Mouse (Mus musculus): ENCODE measurements around the gene Erbb4.
A peak's percentile ranks its signal among the peaks of the same experiment; 100 is the strongest.

The Erbb4 gene

DNA sequence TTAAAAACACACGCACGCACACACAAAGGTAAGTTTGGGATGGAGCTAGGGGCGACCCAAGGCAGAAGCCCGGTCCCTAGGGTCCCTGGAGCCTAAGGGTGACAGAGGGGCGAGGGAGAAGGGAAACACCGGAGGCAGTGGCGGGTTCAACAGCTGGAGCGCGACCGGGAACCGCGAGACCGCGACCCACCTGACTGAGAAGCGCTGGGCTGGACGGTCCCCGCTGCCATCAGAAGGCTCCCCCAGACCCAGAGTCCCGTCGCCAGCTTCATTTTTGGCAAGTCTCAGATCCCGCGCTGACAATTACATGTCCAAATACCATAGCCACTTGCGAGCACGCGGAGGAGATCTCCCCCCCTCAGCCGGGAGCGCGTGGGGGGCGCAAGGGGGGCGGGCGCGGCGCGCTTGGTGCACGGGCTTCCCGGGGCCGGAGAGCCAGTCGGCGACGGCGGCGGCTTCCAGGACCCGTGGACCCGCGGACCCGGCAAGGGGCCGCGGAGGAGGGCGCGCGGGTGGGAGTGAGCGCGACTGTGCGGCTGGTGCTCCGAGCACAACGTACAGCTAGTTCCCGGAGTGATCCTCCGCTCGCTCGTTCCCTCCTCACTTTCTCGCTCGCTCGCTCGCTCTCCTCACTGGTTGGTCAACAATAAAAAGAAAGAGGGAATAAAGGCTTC, at the start of gene Erbb4:
Gene Erbb4, minus strand, starts transcription at position 575 of the 674 bp plus-strand sequence.
- no peak for DNase-seq (ENCODE audit: low read depth, low spot score)

DNA sequence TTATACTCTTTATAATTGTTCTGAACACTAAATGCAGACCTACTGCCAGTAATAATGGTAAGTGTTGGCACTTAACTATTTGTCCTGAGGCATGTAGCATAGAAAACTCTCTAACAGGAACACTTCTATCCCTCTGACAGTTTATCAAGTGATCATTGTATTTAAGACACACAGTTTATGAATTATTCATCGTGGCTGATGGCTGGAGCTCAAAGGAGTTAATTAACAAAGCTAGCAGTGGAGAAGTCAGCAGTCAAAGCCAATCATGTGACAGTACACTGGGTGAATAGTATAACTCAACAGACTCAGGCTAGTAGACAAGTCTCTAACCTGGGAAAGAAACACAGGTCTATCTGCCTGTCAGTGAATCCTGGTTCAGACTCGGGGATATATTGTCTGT, 49.5 kb upstream of the Erbb4 start:
- no peak for DNase-seq (ENCODE audit: low read depth, low spot score)

DNA sequence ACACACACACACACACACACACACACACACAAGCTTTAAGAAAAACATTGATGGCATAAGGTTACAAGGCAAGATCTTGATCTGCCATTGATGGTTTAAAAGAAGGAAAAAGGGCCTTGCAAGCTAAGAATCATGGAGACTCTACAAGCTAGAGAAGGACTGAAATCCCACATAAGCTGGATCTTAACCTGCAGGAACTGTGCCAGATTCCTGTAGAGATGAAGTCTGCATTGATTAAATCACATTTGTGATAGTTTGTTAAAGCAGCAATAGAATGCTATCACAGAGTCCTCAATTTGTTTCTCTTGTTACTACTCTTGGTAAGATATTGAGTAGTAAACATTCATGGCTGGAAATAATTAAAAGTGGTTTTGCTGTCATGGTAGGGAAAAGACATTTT, 33.5 kb upstream of the Erbb4 start:
- no peak for DNase-seq (ENCODE audit: low read depth, low spot score)

DNA sequence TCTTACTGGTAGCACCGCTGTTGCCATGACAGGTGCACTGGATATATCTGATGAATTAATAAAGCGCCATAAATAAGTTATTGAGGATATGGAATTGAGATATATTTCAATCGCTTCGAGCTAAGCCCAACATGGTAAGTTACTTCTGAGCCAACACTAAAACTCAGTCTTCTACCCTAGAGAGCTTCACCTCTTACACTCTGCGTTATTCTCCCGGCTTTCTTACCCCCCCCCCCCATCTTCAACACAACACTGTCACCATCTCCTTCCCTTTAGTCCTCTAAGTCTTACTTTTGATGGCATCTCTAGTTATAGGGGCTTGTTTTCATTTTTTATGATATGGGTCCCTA, 31.6 kb upstream of the Erbb4 start:
- DNase-seq (ENCODE audit: low read depth, low spot score): no peak

DNA sequence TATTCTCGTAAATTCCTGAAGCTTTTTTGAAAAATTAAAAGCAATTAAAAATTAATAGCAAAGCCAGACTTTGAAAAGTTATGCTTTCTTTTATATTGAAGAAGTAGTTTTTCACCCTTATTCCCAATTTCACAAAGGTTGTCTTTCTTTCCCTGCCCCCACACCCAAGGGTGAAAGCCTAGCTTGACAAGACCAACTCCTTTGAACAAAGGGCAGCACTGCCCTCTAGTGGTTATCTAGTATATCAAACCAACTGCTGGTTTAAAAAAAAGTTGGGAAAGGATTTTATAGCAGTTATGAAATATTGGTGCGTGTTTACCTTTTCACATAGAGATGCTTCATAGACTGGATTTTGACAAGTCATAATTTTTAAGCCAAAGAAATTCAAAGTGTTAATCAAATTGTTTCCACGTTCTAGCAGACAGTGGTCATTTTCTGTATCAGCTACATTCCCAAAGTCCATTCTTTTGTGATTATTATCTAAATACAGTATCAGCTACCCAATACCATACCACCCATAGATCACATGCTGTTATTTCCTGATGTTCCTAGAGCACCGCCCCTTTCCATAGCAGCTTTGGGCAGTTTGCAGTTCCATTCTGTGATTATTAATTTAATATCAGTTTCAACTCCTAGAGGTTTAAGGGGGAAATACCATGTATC, 31.1 kb upstream of the Erbb4 start:
- DNase-seq (ENCODE audit: low read depth, low spot score): peak; percentile 26

DNA sequence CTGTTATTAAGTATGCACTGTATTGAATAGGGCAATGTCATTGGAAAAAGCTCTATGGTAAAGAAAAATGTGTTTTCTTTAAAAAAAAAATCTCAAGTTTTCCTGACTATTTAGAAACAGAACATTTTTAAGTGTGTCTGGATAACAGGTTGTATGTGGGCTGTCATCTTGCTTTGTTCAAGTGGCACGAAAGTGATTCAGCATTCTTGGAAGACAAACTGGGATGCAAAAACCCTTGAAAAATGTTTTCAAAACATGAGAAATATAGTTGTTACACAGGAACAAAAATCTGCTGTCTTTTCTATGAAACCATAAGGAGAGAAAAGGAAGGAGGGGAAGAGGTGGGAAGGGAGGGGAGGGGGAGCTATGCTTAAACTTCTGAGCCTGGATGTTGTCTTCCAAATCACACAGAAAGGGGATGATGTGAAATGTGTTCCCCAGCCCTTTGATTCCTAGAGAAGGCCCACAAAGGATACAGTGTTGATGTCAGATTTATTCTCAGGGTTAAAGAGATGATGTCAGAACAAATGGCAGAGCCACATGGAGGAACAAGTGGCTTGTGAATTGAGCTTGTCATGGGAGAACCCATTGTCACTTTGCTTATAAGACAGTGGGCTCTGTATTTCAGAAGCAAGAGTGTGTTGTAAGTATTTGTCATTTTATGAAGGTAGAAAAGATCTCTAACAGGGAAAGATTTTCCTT, 16.4 kb upstream of the Erbb4 start:
- DNase-seq (ENCODE audit: low read depth, low spot score): no peak

- no peak for DNase-seq (ENCODE audit: low read depth, low spot score)
Observed at GRCm38 (mm10) chr1:69118249-69118938, 10.5 kb upstream of the Erbb4 start.

GRCm38 (mm10) chr1:69108159-69108925, 483 bp upstream of the Erbb4 start:
- no peak for DNase-seq (ENCODE audit: low read depth, low spot score)

GRCm38 (mm10) chr1:69106937-69107461, 860 bp downstream of the Erbb4 start:
- no peak for DNase-seq (ENCODE audit: low read depth, low spot score)

GRCm38 (mm10) chr1:69106322-69106761, 1.5 kb downstream of the Erbb4 start:
- no peak for DNase-seq (ENCODE audit: low read depth, low spot score)

GRCm38 (mm10) chr1:69105493-69106321, 2.2 kb downstream of the Erbb4 start:
- DNase-seq (ENCODE audit: low read depth, low spot score): no peak

DNA sequence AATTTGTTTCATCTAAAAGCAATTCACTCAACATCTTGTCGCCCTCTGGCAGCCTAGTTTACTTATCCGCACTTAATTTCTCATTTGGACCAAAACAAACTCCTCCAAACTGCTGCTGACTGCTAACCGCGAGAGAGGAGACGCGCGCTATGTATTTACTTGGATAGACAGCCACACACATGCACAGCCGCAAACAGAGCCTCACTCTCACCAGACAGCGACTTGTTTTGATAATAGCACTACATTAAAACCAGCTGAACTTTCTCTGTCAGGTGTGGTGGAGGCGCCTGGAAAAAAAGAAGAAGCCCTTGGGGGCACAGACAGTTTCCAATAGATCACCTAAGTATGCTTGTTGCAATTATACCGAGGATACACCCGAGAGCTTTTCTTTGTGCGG, 2.8 kb downstream of the Erbb4 start:
- DNase-seq (ENCODE audit: low read depth, low spot score): no peak

GRCm38 (mm10) chr1:69103211-69103706, 4.6 kb downstream of the Erbb4 start:
- DNase-seq (ENCODE audit: low read depth, low spot score): no peak

DNA sequence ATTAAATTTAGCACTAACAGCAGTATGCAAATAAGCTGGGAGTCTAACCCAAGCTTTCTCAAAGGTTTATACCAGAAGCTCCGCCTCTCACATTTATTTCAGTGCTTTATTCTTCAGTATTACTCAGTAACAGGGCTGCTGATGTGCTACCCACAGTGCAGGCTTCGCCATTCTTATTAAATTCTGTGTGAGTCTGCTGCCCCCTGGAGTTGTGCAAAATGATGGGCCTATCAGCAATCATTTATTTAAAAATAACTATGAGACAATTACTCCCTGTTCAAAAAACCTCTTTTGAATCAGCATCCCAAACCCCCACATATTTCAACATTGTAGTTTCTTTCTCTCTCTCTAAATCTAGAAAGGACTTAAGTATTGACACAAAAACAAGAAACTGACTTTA, 6.2 kb downstream of the Erbb4 start:
- no peak for DNase-seq (ENCODE audit: low read depth, low spot score)

DNA sequence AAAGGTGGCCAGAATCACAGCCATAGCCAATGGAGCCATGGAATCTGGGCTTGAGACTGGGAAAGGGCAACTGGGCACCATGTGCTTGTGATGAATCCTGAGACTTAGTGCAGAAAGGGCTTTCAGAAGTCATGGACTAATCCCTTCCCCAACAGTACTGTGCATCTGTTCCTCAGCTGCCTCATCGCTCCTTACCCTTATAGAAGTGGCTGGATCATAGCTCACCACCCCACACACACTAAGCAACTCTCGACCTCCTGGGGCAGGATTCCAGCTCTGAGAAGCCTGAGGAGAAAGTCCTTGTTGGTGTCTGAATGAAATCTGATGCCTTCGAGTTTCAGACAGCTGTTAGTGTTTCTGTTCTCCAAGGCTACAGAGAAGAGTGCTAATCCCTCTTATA, 14.8 kb downstream of the Erbb4 start:
- no peak for DNase-seq (ENCODE audit: low read depth, low spot score)

- DNase-seq (ENCODE audit: low read depth, low spot score): no peak
Observed at GRCm38 (mm10) chr1:69089331-69089730, 18.5 kb downstream of the Erbb4 start.

DNA sequence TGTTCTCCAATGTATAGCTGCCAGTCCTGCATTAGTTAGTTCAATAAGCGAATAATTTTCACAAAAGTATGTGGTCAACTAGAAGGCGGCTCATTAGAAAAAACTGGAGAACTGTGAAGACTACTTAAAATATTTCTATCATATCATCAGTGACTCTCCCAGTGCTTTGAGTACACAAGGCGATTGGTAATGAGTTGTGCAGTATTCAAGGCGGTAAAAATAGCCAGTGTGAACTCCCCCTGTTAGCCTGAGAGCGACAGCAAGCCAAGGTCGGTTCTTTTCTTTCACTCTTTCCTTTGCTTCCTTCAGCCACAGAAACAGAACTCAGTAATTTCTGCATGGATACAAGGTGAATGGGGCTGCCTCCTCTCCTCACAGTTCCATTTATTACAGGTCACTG, 22.1 kb downstream of the Erbb4 start:
- DNase-seq (ENCODE audit: low read depth, low spot score): no peak

- DNase-seq (ENCODE audit: low read depth, low spot score): no peak
Observed at GRCm38 (mm10) chr1:69048918-69049317, 58.9 kb downstream of the Erbb4 start.

GRCm38 (mm10) chr1:69046228-69046978, 61.5 kb downstream of the Erbb4 start:
- no peak for DNase-seq (ENCODE audit: low read depth, low spot score)
